Mouse (Mus musculus) erythroid progenitor cell, adult 5-6 weeks (primary cell): Measurements from ENCODE around the gene Trpv1. TPM values are rescaled to one million over a fixed set of nuclear protein-coding genes. Genes with fewer than 3 reads are reported as not detected.

Experiments used
- ATAC-seq: replicated peaks from 2 replicates; pipeline ENCODE4 v1.8.0; 2016; ENCODE audit warnings: moderate number of reproducible peaks, mild to moderate bottlenecking, moderate TSS enrichment, inconsistent platforms; ENCODE audit not compliant: poor library complexity, low FRiP score, severe bottlenecking
- total RNA-seq, 2 experiments: library from RNA; stranded (forward) in 1 of 2; stranded (reverse) in 1 of 2; fragments of 150-400 nt in 1 of 2; fragments of 186-747, 209-891 nt in 1 of 2; gene quantifications; 2 replicates each; pipeline versions ENCODE4 v1.2.3 to v1.2.4; 2015 to 2017; ENCODE audit warnings: low replicate concordance in 2 of 2

The Trpv1 gene
- total RNA-seq, 2 experiments from 2014 or later: not detected

GRCm38 (mm10) chr11:73230081-73230480 is 4.0 kb upstream of the Trpv1 start:
- no peak for ATAC-seq

GRCm38 (mm10) chr11:73232513-73232912 is 1.6 kb upstream of the Trpv1 start:
- no peak for ATAC-seq

GRCm38 (mm10) chr11:73235990-73236701 is 2.1 kb downstream of the Trpv1 start:
- ATAC-seq: no peak

- ATAC-seq: no peak
These were observed 2.6 kb downstream of the Trpv1 start for GRCm38 (mm10) chr11:73236731-73237130.

- ATAC-seq: no peak
These were observed 8.1 kb downstream of the Trpv1 start for GRCm38 (mm10) chr11:73242199-73242598.

- no peak for ATAC-seq
These were observed 8.7 kb downstream of the Trpv1 start for GRCm38 (mm10) chr11:73242777-73243176.

GRCm38 (mm10) chr11:73257362-73257945 is 23.4 kb downstream of the Trpv1 start:
- no peak for ATAC-seq

- ATAC-seq: no peak
These were observed 24.6 kb downstream of the Trpv1 start for GRCm38 (mm10) chr11:73258664-73259063.

GRCm38 (mm10) chr11:73260457-73260856 is 26.4 kb downstream of the Trpv1 start:
- no peak for ATAC-seq

- no peak for ATAC-seq
These were observed 27.3 kb downstream of the Trpv1 start for GRCm38 (mm10) chr11:73261385-73261784.

- ATAC-seq: no peak
These were observed 33.2 kb downstream of the Trpv1 start, which contains the start of gene Trpv3 for GRCm38 (mm10) chr11:73267267-73267666. Gene Trpv3, plus strand, starts transcription at chr11:73267388.

- no peak for ATAC-seq
These were observed 40.7 kb downstream of the Trpv1 start for GRCm38 (mm10) chr11:73274821-73275220.

GRCm38 (mm10) chr11:73280710-73281109 is 46.6 kb downstream of the Trpv1 start:
- no peak for ATAC-seq

- ATAC-seq: no peak
These were observed 47.5 kb downstream of the Trpv1 start for GRCm38 (mm10) chr11:73281528-73282027.

GRCm38 (mm10) chr11:73283369-73283768 is 49.3 kb downstream of the Trpv1 start:
- ATAC-seq: no peak

GRCm38 (mm10) chr11:73283926-73284325 is 49.8 kb downstream of the Trpv1 start:
- no peak for ATAC-seq

GRCm38 (mm10) chr11:73284351-73284750 is 50.3 kb downstream of the Trpv1 start:
- no peak for ATAC-seq

GRCm38 (mm10) chr11:73289621-73290020 is 55.5 kb downstream of the Trpv1 start:
- no peak for ATAC-seq

GRCm38 (mm10) chr11:73303123-73303522 is 69.0 kb downstream of the Trpv1 start:
- no peak for ATAC-seq
